Mouse (Mus musculus) heart, postnatal 0 days (tissue): ENCODE data around the gene Tgm1.

Experiments used
- CTCF ChIP-seq: IDR thresholded peaks from 2 replicates; pipeline ENCODE4 v1.5.1; 2016; ENCODE audit warnings: antibody characterized with exemption, control low read depth, low read depth
- EP300 ChIP-seq: IDR thresholded peaks from 2 replicates; pipeline ENCODE4 v1.6.1; 2016; ENCODE audit warnings: antibody characterized with exemption, low read depth

DNA sequence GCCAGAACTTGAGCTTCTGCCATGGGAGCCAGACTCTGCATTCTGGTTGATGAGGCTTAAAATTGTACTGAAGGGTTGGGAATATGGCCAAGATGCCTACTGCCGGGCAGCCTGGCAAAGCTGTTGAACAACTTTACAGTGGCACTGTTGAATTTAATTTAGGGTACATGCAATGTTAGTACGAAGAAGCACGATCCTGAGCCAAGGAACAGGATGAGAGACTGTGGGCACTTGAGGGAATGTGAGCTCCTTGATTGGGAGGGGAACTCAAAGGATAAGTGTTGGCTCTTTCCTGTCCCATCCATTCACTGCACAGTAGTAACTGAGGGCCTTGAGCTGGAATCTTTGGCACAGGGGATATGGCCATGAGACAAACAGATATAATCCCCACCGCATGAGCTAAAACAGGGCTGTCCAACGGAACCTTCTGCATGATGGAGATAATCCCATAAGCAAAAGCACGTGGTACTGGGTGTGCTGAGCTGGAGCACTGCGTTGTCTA lies 16.9 kb upstream of the Tgm1 start:
- no peak for TF ChIP-seq CTCF
- TF ChIP-seq EP300: no peak
